Mouse (Mus musculus) C2C12 (cell line): Measurements from ENCODE around the gene Plekho2.

ENCODE experiments used
- CEBPB ChIP-seq: IDR thresholded peaks from one replicate; pipeline ENCODE4 v1.6.1; 2011; ENCODE audit warnings: low read depth, mild to moderate bottlenecking, control low read depth, moderate library complexity
- CTCF ChIP-seq: IDR thresholded peaks from one replicate; pipeline ENCODE4 v1.5.1; 2011; ENCODE audit not compliant: control insufficient read depth, insufficient read depth, insufficient read length
- FOSL1 ChIP-seq: IDR thresholded peaks from one replicate; pipeline ENCODE4 v1.8.0; 2011; ENCODE audit warnings: mild to moderate bottlenecking, low read length; ENCODE audit not compliant: poor library complexity, insufficient read depth, severe bottlenecking
- MAX ChIP-seq: IDR thresholded peaks from one replicate; pipeline ENCODE4 v1.6.1; 2011; ENCODE audit warnings: mild to moderate bottlenecking, control low read depth
- MYOD1 ChIP-seq: IDR thresholded peaks from one replicate; pipeline ENCODE4 v1.6.1; 2011; ENCODE audit warnings: low read depth; ENCODE audit not compliant: control insufficient read depth, insufficient read length
- MYOG ChIP-seq: IDR thresholded peaks from one replicate; pipeline ENCODE4 v1.6.1; 2011; ENCODE audit not compliant: control insufficient read depth, insufficient read length; ENCODE audit errors: extremely low read depth
- USF1 ChIP-seq: IDR thresholded peaks from one replicate; pipeline ENCODE4 v1.6.1; 2011; ENCODE audit warnings: low read depth, mild to moderate bottlenecking, control low read depth, moderate library complexity

DNA sequence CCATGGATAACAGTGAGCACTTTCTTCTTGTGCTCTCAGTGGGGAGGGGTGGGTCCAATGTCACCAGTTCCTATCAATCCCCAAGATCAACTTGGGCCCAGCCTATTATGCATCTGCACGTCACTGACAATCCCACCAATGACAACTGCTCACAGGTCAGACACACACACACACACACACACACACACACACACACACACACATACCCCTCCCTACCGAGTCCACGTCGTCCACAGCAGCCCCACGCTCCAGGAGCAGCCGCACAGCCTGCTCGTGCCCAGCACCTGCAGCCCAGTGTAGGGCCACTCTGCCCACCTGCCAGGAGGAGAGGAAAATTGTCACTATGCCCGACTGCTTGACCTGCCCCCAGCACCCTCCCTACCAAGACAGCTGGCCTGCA is 65.4 kb downstream of the Plekho2 start:
- TF ChIP-seq MYOG, result no peak
- no peak for TF ChIP-seq CTCF
- no peak for TF ChIP-seq MYOD1
- TF ChIP-seq USF1, result no peak
- TF ChIP-seq FOSL1, result no peak
- no peak for TF ChIP-seq CEBPB
- no peak for TF ChIP-seq MAX
